Mouse (Mus musculus): ENCODE measurements at regions not wholly inside any gene's neighbourhood (a gene's known extent, or its start where the extent isn't known, plus 50 kb on each side); places are given as distances from the start of the nearest gene placed in this dataset.

DNA sequence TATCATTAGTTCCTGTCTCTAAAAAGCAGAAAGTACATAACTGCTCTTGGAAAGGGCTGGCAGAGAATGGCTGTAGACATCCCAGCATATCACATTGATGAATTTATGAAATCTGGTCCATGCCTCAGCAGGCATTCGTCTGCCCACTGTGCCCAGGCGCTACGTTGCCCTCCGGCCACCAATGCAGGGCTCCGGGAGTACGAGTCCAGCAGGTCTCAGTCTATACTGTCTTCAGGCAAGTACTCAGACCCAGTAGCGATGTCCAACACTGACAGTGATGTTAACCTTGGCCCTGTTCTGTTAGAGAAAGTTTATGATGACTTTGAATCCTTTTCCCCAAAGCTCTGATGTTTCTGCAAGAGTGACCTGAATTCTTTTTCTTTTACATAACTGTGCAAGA, 50.5 kb upstream of the Cdkn2b start:
- no peak for TF ChIP-seq CTCF (IDR thresholded peaks at IDR 0.05; ENCODE audit: low read depth)
- TF ChIP-seq EP300 (IDR thresholded peaks at IDR 0.05; ENCODE audit: low read depth) = no peak
